Mouse (Mus musculus): Measurements from ENCODE around the gene Ipo4.

Ipo4 gene

DNA sequence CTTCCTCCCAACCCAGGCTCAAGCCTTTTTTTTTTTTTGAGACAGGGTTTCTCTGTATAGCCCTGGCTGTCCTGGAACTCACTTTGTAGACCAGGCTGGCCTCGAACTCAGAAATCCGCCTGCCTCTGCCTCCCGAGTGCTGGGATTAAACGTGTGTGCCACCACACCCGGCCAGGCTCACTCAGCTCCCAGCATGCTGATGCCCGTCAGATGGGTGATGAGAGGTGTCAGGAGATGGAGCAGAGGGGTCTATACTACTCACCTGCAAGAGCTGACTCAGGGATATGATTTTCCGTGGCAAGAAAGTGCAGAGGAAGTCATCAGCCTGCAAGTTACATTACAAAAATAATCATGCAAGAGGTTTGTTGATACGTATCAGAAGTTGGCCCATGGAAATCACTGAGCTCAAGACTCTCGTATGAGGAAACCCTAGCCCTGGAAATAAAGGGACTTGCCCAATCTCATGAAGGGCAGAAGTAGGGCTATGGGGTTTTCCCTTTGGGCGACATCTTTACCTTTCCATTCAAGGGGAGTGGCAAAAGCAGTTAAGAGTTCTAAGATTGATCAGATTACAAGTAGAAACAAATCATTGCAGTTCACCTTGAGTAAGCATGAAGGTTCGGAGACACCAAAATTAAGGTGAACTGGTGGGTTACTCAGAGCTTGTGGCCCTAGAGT, 45.8 kb downstream of the Ipo4 start:
- peak; percentile 38 to 61 for DNase-seq (ENCODE audit: low spot score in 2 of 2)

DNA sequence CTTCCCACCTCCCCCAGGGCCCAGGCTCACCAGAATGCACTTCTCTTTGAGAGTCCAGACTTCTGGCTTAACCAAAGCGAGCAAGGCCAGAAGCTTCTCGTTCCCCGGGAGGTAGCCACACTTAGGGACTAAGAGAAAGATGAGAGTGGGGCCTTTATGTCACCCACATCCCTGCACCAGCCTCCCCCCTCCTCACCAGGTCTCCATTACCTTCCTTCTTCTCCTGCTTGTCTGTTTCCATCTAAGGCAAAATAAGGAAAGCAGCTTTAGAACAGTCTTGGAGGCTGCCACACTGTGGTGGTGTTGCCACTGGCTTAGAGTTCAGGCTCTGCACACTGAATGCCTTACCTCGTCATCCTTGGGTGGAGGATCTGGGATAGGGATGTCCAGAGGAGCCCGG, 46.5 kb downstream of the Ipo4 start:
- DNase-seq (ENCODE audit: low spot score in 2 of 2), result no peak

DNA sequence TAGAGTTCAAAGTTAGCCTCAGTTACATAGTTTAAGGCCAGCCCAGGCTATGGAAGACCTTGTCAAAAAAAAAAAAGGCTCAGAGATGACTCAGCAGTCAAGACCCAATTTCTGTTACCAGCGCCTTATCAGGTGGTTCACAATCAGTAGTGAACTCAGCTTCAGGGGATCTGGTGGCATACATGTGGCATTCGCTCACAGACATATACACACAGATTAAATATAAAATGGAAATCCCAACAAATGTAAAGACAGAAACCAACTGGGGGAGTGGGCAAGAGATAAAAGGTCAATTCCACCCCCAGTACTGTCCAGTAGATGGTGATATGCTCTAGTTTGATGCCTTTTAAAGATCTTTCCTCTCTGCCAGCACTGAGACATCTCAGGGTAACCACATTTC, 49.6 kb downstream of the Ipo4 start:
- no peak for DNase-seq (ENCODE audit: low spot score in 2 of 2)

DNA sequence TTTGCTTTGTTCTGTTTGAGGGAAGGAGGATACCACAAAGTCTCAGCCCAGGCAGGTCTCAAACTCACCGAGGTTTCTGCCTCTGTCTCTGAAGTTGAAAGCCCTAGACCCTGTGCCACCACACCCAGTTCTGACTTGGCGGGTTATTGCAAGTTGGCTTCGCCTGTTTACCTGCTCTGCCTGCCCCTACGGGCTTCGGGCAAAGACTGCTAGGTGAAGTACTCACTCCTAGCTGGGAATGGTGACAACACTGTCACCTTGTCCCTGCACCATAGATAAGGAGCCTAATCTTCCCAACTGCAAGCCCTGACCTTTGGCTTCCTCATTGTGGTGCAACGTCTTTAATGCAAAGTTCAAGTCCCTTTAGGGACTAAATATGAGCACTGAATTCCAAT, 50.2 kb downstream of the Ipo4 start:
- peak; percentile 35 to 48 for DNase-seq (ENCODE audit: low spot score in 2 of 2)

DNA sequence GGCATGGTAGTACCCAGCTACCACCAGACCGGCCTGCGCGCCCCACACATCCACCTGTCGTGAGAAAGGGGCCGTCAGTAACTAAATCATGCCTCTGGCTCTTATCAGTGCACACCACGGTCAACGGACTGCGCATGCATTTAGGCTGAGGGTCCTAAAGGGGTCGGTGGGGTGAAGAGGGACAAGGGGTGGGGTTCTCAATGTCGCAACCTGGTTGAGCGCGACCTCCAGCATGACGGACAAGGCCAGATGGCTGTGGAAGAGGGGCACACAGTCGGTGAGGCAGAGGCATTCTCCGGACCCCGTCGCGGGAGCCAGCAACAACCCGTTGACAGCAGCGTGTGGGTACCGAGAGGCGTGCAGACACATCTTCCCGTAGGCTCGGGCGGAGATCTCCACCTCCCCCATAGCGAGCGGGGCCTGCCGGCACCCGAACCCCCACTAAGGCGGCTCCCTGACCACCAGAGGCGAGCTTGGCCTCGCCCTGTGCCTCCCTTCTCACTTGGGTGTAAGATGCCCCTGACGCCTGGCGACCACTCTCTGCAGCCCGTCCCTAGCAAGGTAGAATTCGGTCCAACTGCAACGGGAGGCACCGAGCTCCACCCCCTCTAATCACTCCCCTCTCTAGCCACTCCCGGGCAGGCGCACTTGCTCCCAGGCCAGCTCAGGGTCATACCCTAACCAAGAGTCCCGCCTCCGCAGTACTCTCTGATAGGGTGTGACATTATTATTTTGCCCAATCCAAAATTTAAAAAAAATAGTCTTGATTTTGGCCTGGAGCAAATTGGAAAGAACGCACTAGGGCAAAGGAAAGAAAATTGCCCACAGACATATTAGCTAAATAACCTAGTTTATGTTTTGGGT, 50.8 kb downstream of the Ipo4 start, which contains the start of gene Emc9:
Gene Emc9, minus strand, starts transcription at position 601 of the 864 bp plus-strand sequence.
- DNase-seq (ENCODE audit: low spot score in 2 of 2), result peak; percentile 84 to 89

DNA sequence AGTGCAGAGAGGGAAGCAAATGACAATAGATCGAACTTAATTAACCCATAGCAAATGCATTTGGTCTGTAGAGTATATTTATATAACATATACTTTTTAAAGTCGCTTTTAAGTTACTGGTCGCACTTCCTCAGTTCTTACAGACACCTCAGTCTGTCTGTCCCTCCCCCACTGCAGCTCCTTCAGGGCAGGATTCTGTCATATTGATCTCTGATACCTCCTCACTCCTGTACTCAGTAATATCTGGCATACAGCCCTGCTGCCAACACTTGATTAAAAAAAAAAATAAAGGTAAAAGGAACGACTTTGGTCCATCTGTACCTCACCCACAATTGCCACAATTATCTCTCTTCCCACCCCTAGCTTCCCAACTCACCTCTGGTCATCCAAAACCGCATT, 51.5 kb downstream of the Ipo4 start:
- no peak for DNase-seq (ENCODE audit: low spot score in 2 of 2)

GRCm38 (mm10) chr14:55581981-55582681, 53.6 kb downstream of the Ipo4 start:
- no peak for DNase-seq (ENCODE audit: low spot score in 2 of 2)

- no peak for DNase-seq (ENCODE audit: low spot score in 2 of 2)
Observed at GRCm38 (mm10) chr14:55580731-55581130, 55.0 kb downstream of the Ipo4 start.

DNA sequence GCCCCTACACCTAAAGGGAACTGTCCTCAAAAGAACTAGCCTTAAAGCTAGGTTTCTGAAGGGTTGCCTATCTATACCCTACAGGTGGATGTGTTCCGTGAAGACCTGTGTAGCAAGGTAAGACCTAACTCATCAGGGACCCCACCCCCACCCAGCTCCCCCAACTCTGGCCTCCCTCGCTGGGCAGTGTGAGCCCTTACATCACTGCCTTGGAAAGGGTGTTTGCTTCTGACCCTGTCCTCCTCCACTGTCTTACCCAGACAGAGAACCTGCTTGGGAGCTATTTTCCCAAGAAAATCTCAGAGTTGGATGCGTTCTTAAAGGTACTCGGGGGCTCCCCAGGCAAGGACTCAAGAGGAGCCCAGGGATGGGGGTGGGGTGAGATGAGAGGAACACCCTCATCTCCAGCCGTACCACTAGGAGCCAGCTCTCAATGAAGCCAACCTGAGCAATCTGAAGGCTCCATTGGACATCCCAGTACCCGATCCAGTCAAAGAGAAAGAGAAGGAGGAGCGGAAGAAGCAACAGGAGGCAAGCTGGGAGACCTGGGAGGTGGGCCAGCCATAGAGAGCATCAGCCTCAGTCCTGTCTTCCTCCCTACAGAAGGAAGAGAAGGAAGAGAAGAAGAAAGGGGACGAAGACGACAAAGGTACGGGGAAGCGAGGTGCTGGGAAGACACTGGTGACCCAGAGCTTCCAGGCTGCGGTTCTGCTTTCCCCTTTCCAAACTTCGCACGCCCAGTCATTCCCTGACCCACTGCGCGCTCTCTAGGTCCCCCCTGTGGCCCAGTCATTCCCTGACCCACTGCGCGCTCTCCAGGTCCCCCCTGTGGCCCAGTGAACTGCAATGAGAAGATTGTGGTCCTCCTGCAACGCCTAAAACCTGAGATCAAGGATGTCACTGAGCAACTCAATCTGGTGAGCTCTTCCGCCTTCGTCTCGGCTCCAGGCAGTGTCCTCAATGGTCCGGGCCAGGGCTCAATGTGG, 56.0 kb downstream of the Ipo4 start:
- DNase-seq (ENCODE audit: low spot score in 2 of 2), result no peak

DNA sequence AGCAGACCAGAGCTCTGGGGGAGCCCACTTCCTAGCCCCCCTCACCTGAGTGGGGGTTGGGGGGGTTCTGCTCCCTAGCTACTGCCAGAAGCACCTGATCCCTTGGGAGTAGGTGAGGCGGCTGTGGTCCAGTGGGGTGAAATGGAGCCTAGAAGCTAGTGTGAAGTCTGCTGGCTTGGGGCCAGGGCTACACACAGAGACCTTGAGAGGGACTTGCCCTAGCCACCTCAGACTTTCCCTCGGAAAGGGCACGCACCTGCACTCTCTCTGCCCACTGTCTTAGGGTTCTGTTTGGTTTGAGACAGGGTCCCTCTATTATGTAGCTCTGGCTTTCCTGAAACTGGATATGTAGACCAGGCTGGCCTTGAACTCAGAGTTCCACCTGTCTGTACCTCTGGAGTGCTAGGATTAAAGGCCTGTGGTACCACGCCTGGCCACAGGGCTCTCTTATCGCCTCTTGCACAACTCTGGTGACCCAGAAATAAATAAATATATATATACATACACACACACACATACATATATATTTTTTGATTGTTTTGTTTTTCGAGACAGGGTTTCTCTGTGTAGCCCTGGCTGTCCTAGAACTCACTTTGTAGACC, 57.0 kb downstream of the Ipo4 start:
- peak; percentile 70 to 71 for DNase-seq (ENCODE audit: low spot score in 2 of 2)

DNA sequence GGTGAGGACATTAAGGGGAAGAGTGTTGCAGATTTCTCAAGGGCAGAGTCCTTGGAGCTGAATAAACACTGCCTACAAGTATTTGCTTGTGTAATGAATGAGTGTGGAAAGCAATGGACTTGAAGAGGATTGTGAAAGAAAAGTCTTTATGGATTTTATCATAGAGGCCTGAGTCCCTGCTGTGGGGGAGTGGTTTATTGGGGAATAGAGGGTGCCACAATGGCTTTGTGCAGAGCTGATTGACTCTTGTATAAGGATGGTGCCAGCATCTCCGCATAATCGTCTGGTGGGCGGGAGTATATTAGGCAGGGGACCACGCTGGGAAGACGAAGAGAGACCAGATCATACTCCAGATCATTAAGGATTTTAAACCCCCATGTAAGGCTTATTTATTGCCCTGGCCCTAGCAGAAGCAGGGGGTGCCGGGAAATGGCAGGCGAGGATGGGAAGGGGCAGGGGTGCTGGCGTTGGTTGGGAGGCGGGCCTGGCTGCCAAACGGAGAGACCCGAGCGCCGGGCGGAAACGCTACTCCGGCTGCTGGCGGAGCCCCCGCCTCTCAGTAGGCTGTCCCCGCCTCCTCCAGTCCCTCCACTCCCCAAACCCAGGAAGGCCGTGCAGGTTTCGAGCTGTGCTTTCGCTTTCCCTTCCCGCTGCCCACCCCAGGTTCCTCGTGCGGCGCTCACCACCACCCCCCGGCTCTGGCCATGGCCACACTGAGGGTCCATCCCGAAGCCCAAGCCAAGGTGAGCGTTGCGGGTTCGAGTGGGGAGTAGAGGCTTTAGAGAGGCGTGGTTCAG, 57.7 kb downstream of the Ipo4 start, which contains the start of gene Psme1:
Gene Psme1, plus strand, starts transcription at position 253 of the 797 bp plus-strand sequence.
- DNase-seq (ENCODE audit: low spot score in 2 of 2), result peak; percentile 88 to 90

GRCm38 (mm10) chr14:55576376-55576775, 59.4 kb downstream of the Ipo4 start:
- DNase-seq (ENCODE audit: low spot score in 2 of 2), result peak in 1 of 2 experiments; percentile 32

- DNase-seq (ENCODE audit: low spot score in 2 of 2), result no peak
Observed at GRCm38 (mm10) chr14:55575711-55576110, 60.0 kb downstream of the Ipo4 start.
